Mouse (Mus musculus): Measurements from ENCODE around the gene Smurf1.

DNA sequence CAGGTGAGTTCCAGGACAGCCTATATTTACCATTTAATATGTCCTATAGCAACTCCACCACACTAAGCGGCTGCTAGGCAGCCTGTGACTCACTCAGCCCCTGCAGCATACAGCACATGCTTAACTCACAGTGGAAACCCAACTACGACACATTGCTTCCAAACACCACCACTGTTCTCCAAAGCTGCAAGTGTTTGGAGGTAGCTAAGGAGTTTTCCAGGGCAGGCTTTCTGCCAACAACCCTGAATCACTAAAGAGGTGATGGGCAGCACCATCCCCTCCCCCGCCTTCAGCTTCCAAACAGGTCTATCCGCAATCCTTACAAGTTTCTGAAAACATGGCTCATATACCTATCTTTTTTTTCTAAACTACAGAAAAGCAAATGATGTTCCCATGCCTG lies 15.8 kb downstream of the Smurf1 start:
- TF ChIP-seq POLR2A (IDR thresholded peaks at IDR 0.05; ENCODE audit: low read depth, low read length) (no peak), CTCF (conservative IDR thresholded peaks at IDR 0.05; ENCODE audit: insufficient read depth, insufficient read length, low read depth, low read length) (no peak)

Measured in kidney, adult 2 months (tissue).